Mouse (Mus musculus) lung, postnatal 0 days (tissue): Measurements from ENCODE around the gene Prkg1. TPM values are rescaled to one million over a fixed set of nuclear protein-coding genes. Genes with fewer than 3 reads are reported as not detected.

Experiments
- ATAC-seq: fragments of 200-750 bp; cut with Nextera tagmentation; 2 replicates; pipeline ENCODE4 v1.8.0; 2017; ENCODE audit warnings: moderate library complexity
- DNase-seq: peaks from one replicate; pipeline ENCODE4 v3.0.0-alpha.2; 2016; ENCODE audit warnings: low spot score
- H3K27ac ChIP-seq: fragments of 300-500 bp; sonication (generic); 2 replicates; pipeline ENCODE4 v1.5.1; 2014; ENCODE audit warnings: antibody characterized with exemption, mild to moderate bottlenecking, low read length, mixed read lengths
- H3K27me3 ChIP-seq: fragments of 300-500 bp; sonication (generic); replicated peaks from 2 replicates; pipeline ENCODE4 v1.6.1; 2014; ENCODE audit warnings: low read length, mixed read lengths; ENCODE audit not compliant: insufficient read depth
- H3K36me3 ChIP-seq: fragments of 300-500 bp; sonication (generic); 2 replicates; pipeline ENCODE4 v1.6.1; 2014; ENCODE audit warnings: low read length, mixed read lengths; ENCODE audit not compliant: insufficient read depth
- H3K4me1 ChIP-seq: fragments of 300-500 bp; sonication (generic); 2 replicates; pipeline ENCODE4 v1.6.1; 2014; ENCODE audit warnings: antibody characterized with exemption, low read depth, low read length, mixed read lengths; ENCODE audit not compliant: insufficient read depth
- H3K4me2 ChIP-seq: fragments of 300-500 bp; sonication (generic); replicated peaks from 2 replicates; pipeline ENCODE4 v1.6.1; 2014; ENCODE audit warnings: low read depth, mild to moderate bottlenecking, low read length, moderate library complexity, mixed read lengths
- H3K4me3 ChIP-seq: fragments of 300-500 bp; sonication (generic); 2 replicates; pipeline ENCODE4 v1.5.1; 2014; ENCODE audit warnings: low read depth, low read length
- H3K9ac ChIP-seq: fragments of 300-500 bp; sonication (generic); replicated peaks from 2 replicates; pipeline ENCODE4 v1.6.1; 2014; ENCODE audit warnings: low read depth, mild to moderate bottlenecking
- H3K9me3 ChIP-seq: fragments of 300-500 bp; sonication (generic); 2 replicates; pipeline ENCODE4 v1.6.1; 2016; ENCODE audit warnings: low read length, mixed read lengths
- CTCF ChIP-seq: IDR thresholded peaks from 2 replicates; pipeline ENCODE4 v1.5.1; 2016; ENCODE audit warnings: antibody characterized with exemption, mild to moderate bottlenecking
- EP300 ChIP-seq: IDR thresholded peaks from 2 replicates; pipeline ENCODE4 v1.6.1; 2016; ENCODE audit warnings: antibody characterized with exemption, mild to moderate bottlenecking, control low read depth
- WGBS: fragments of 180-500 bp; shearing (Covaris S2); extraction: QIAGEN DNeasy Blood & Tissue Kit; methylation state at CpG from one replicate; pipeline ENCODE4 v1.1.7; 2014; 5-methylcytosine and 5-hydroxymethylcytosine counted together
- polyA plus RNA-seq: library from polyadenylated mRNA; unstranded; fragments of >200 nt; fragmentation: Nextera tagmentation; extraction: Ambion mirVana; gene quantifications from 2 replicates; pipeline ENCODE4 v1.2.1, GENCODE M21; 2015

Gene Prkg1
- polyA plus RNA-seq, 1 experiment from 2014 or later, result 4.8 TPM

DNA sequence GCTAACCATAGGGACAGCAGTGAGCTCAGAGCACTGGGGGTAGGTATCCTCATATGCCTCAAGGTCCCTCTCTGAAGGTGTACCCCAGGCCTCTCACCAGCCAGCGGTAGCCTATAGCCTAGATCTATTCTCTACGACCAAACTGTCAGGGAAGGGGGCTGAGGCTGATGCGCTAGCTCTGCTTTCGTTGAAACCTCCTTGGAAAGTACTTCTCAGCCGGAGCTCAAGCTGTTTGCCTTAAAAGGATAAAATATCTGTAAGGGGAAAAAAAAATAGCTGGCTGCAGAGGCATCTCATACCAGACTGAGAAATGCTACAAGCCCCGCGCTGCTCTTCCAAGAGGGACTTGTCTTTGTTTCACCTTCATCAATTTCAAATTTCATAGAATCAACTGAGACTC, 109.0 kb downstream of the Prkg1 start:
- Histone ChIP-seq H3K9ac (no peak overlapping the region), H3K27ac (0 out of 2 replicates have a peak overlapping the region, but pooled peaks have one; percentile 22), H3K27me3 (no peaks in the 10 kb centered on the region), H3K4me1 (no peaks in the 10 kb centered on the region), H3K36me3 (no peaks in the 10 kb centered on the region), H3K4me2 (0 out of 2 replicates have a peak overlapping the region, but pooled peaks have one; percentile 14), H3K4me3 (no peak overlapping the region), H3K9me3 (no peaks in the 10 kb centered on the region)
- no peak for TF ChIP-seq EP300
- TF ChIP-seq CTCF, result no peak
- DNase-seq (peak; percentile 57), ATAC-seq (peak; percentile 33)
- WGBS, result 50% methylated on average over 7 of the region's 7 CpGs

DNA sequence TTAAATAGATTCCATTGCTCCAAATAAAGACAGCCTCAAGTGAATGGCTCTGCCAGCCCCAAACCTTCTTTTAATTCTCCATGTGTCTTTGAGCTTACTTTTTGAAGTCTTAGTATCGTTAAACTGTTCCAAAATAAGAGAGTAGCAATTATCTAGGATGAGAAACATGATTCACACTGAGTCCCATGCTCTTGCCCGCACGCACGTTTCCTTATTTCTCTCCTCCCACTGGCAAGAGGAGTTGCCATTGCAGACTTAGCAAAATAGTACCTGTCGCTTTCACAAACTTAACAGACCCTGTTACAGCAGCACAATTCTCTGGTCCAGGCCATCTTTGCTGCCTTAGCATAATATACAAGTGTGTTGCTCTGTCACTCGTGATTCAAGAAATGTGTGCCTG, 110.8 kb downstream of the Prkg1 start:
- Histone ChIP-seq H3K9ac (no peak overlapping the region), H3K4me2 (no peak overlapping the region), H3K27me3 (no peaks in the 10 kb centered on the region), H3K36me3 (no peaks in the 10 kb centered on the region), H3K27ac (no peak overlapping the region), H3K4me3 (no peak overlapping the region), H3K9me3 (no peaks in the 10 kb centered on the region), H3K4me1 (no peaks in the 10 kb centered on the region)
- no peak for TF ChIP-seq EP300
- TF ChIP-seq CTCF, result no peak
- ATAC-seq, result no peak
- 88% methylated on average over 6 of the region's 6 CpGs for WGBS
- DNase-seq, result no peak

DNA sequence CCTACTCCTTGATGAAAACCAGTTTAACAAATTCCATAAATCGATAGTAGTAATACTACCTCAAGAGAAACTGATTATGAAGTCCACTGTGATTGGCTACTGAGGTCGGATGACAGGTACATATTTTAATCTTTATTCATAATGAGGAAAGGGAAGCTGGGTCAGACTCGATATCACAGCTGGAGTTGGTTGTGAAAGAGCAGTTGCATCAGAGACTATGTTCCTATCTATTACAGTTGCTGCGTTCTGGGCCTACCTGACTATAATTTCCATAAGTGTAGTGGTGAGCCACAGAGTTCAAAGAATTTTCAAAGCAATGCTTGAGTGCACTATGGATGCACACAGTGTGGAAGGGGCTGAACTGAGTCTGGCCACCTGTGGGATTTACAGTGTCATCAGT, 114.4 kb downstream of the Prkg1 start:
- ATAC-seq (no peak), DNase-seq (no peak)
- Histone ChIP-seq H3K9ac (no peak overlapping the region), H3K4me3 (no peak overlapping the region), H3K27ac (no peak overlapping the region), H3K4me1 (no peaks in the 10 kb centered on the region), H3K4me2 (no peak overlapping the region), H3K9me3 (no peaks in the 10 kb centered on the region), H3K27me3 (no peaks in the 10 kb centered on the region), H3K36me3 (no peaks in the 10 kb centered on the region)
- 86% methylated on average over 4 of the region's 4 CpGs for WGBS
- TF ChIP-seq EP300, result no peak
- TF ChIP-seq CTCF, result no peak

DNA sequence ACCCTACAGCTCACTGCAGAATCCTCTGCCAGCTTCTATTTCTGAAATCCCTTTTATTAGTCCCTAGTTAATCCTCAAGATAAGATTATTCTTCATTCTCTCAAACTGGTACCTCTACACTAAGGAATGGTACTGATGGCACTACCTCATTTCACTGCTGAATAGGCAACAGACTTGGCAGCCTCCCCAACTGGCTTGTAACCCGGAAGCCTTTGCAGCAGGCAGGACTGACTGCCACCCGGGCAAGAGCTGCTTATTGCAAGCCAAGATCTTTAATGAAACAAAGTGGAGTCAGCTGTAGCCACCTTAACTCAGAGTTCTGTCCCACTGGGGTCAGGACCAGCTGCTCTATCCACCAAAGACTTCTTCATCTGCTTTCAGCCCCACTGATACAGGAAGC, 117.3 kb downstream of the Prkg1 start:
- H3K27ac ChIP-seq, result no peak overlapping the region
- no peak overlapping the region for H3K4me3 ChIP-seq
- no peaks in the 10 kb centered on the region for H3K9me3 ChIP-seq
- H3K36me3 ChIP-seq, result no peaks in the 10 kb centered on the region
- H3K27me3 ChIP-seq, result no peaks in the 10 kb centered on the region
- no peak for DNase-seq
- 72% methylated on average over 2 of the region's 2 CpGs for WGBS
- H3K9ac ChIP-seq, result no peak overlapping the region
- H3K4me2 ChIP-seq, result no peak overlapping the region
- no peak for TF ChIP-seq EP300
- TF ChIP-seq CTCF, result no peak
- ATAC-seq, result no peak
- H3K4me1 ChIP-seq, result no peaks in the 10 kb centered on the region

DNA sequence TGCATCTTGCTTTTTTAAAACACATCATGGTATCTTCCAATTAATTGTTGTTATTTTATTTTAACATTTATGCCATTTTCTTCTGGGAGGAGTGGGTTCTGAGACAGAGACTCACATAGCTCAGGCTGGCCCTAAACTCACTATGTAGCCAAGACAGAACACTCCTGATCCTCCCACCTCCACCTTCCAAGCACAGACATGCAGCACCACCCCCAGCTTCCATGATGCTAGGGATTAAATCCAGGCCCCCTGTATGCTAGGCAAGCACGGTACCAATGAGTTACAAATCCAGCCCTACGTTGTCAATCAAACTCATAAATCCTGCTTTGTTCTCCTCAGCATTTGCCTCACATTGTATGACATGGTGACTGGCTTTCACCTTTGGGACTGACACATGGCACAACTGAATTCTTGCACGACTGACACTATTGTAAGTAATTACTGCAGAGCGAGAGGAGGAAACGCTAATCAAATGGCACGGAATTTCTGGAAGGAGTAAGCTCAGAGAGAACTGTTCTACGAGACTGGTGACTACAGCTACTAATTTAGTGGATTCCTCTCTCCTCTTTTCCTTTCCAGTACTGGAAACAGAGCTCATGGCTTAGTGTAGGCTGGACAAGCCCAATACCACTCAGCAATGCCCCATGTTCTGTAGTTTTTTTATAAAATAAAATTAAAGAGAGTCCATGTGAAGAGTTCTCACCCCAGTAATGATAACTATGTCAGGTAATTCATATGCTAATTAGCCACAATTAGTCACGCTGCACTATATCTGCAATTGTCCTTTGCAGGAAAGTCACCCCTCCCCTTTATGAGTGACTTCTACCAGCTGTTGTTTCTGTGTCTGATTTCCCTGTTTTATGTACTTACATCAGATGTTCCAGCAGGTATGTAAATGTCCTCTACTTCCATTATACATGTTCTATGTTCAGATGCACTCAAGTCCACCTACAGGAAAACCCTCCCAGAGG, 133.6 kb downstream of the Prkg1 start:
- no peak overlapping the region for H3K9ac ChIP-seq
- no peaks in the 10 kb centered on the region for H3K27me3 ChIP-seq
- DNase-seq (no peak), ATAC-seq (no peak)
- no peaks in the 10 kb centered on the region for H3K36me3 ChIP-seq
- H3K27ac ChIP-seq, result no peak overlapping the region
- no peaks in the 10 kb centered on the region for H3K4me1 ChIP-seq
- no peak overlapping the region for H3K4me3 ChIP-seq
- 79% methylated on average over 8 of the region's 8 CpGs for WGBS
- no peaks in the 10 kb centered on the region for H3K9me3 ChIP-seq
- TF ChIP-seq EP300 (no peak), CTCF (no peak)
- no peak overlapping the region for H3K4me2 ChIP-seq

- Histone ChIP-seq H3K4me2 (no peak overlapping the region), H3K36me3 (no peaks in the 10 kb centered on the region), H3K27ac (no peak overlapping the region), H3K4me3 (no peak overlapping the region), H3K27me3 (no peaks in the 10 kb centered on the region), H3K9me3 (no peaks in the 10 kb centered on the region), H3K4me1 (no peaks in the 10 kb centered on the region), H3K9ac (no peak overlapping the region)
- TF ChIP-seq CTCF (no peak), EP300 (no peak)
- DNase-seq, result no peak
- WGBS, result 77% methylated on average over 1 of the region's 1 CpGs
- ATAC-seq, result no peak
Observed at GRCm38 (mm10) chr19:31621716-31622115, 143.1 kb downstream of the Prkg1 start.
